Mouse (Mus musculus) left cerebral cortex, adult 2 months (tissue): ENCODE results near the gene Mfap4. TPM values are rescaled to one million over a fixed set of nuclear protein-coding genes. Genes with fewer than 3 reads are reported as not detected.

Source experiments
- DNase-seq, 2 experiments: peaks; one replicate each; pipeline ENCODE4 v3.0.0; 2021 to 2022; ENCODE audit warnings: low spot score in 2 of 2, mixed read lengths in 1 of 2; ENCODE audit errors: extremely low spot score in 1 of 2
- H3K27ac ChIP-seq: fragments of 200-600 bp; 2 replicates; pipeline ENCODE4 v1.8.1; 2022
- H3K4me3 ChIP-seq: fragments of 200-600 bp; 2 replicates; pipeline ENCODE4 v1.8.1; 2022
- CTCF ChIP-seq: fragments of 200-600 bp; IDR thresholded peaks from 2 replicates; pipeline ENCODE4 v1.8.1; 2022; ENCODE audit warnings: antibody characterized with exemption, mild to moderate bottlenecking, moderate library complexity
- intact Hi-C: fragments of 180-260 bp; cut with DNase I; formaldehyde crosslinking; loops from one replicate; pipeline ENCODE4 v1.15.1; 2025
- total RNA-seq, 2 experiments: library from RNA; stranded (reverse); gene quantifications; 2 replicates each; pipeline ENCODE4 v1.2.3; 2021

Mfap4 gene
- total RNA-seq, 2 experiments from 2014 or later, result 2.5 to 2.7 TPM

DNA sequence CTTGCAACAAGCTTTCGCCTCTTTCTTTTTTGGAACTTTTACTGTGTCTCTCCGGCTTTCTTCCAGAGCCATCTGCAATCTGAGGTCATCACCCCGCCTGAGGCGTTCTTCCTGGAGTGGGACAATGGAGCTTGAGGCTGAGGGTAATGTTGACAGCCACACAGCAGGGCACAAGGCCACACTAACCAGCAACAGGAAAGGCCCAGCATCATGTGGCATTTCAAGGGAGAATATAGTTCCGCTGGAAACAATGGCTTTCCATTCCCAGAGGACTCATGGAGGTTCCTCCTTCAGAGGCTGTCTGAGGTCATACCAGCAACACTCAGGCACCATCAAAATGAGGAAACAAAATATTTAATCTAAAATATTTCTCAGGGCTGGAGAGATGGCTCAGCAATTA lies 48.3 kb downstream of the Mfap4 start:
- Histone ChIP-seq H3K27ac (peak overlapping the region; percentile 77), H3K4me3 (no peak overlapping the region)
- DNase-seq, result no peak
- intact Hi-C loops, result loop anchor here (5.0 kb wide), 1 partner anchor 44 kb away; the partner anchor contains the start of gene Epn2
- no peak for TF ChIP-seq CTCF

DNA sequence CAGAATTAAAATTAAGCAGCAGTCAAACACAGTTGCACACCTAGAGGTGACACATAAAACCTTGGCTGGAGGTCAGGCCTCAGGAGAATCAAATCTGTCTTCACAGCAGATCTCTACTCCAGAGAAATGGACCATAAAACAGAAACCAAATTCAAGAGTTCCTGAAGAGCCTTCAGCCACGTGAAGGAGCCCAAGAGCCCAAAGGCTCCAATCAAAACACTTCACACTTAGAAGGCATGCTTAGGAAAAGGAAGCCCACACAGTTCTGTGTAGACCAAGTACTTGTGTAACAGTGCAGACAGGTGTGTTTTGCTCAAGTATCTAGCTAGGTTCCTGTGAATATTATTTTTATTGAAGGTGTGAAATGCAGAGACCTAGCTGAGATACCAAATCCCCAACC lies 50.3 kb downstream of the Mfap4 start:
- DNase-seq, result no peak
- peak overlapping the region; percentile 77 for H3K27ac ChIP-seq
- intact Hi-C loops, result no loop called here
- TF ChIP-seq CTCF, result no peak; the same call in 1 of the 2 replicates
- no peak overlapping the region for H3K4me3 ChIP-seq

DNA sequence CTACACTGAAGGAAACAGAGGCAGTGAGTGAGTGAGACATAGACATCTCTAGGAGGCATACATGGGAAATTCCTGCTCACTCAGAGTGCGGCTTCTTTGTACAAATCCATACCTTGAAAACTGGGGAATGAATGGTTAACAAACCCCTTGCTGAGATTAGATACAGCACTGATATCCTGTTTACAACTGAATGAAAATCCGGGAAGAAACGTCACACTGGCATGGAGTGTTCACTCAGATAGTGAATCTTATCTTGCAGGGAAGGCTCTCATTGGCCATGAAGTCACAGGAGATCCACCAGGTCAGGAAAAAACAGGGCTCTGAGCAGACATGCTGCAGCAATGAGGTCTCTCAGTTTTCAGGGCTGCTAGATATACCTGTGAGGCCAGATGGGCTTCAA lies 51.7 kb downstream of the Mfap4 start:
- intact Hi-C loops, result no loop called here
- no peak for DNase-seq
- Histone ChIP-seq H3K27ac (peak overlapping the region; percentile 77), H3K4me3 (no peak overlapping the region)
- TF ChIP-seq CTCF, result no peak

DNA sequence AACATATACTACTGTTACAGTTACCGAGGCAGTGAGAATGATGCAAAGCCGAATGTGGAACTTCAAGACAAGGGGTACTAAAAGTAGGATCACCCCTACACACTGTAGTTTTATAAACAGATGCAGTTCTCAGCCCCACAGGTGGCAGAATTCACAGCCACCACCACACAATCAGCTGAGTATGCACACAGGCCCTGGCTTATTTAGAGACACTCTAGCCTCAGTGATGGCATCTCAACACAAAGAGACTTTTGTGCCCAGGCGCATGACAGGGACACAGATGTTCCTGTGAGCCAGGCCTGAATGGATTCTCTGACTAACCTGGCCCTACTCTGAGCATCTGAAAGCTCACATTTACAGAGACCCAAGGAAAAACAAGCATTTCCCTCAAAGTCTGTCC lies 52.1 kb downstream of the Mfap4 start:
- intact Hi-C loops, result no loop called here

More for the DNA sequence above, 52.1 kb downstream of the Mfap4 start:
- Histone ChIP-seq H3K4me3 (no peak overlapping the region), H3K27ac (peak overlapping the region; percentile 77)
- DNase-seq, result no peak
- no peak for TF ChIP-seq CTCF

Other genes starting within 250 kb of the Mfap4 start
- 10 to 100 TPM; 47.1 to 54.1 TPM for gene Aldh3a2, start 218.0 kb upstream of the Mfap4 start, total RNA-seq
- under 1 TPM in 1 of 2 experiments, not detected in 1; 0.14 TPM for gene Slc47a2, start 142.6 kb upstream of the Mfap4 start, total RNA-seq
- gene Slc47a1, start 107.1 kb upstream of the Mfap4 start, total RNA-seq, result 1 to 10 TPM; 1.4 to 2.3 TPM
- 100 to 1,000 TPM; 328 to 336 TPM for gene Rnf112, start 31.3 kb upstream of the Mfap4 start, total RNA-seq
- 10 to 100 TPM; 19.8 to 20.3 TPM for gene Mapk7, start 9.0 kb downstream of the Mfap4 start, total RNA-seq
- gene B9d1, start 19.7 kb downstream of the Mfap4 start, total RNA-seq, result 10 to 100 TPM; 39.1 to 43.8 TPM
- 100 to 1,000 TPM; 113 TPM for gene Epn2, start 94.3 kb downstream of the Mfap4 start, total RNA-seq
- 1 to 10 TPM; 4.1 TPM for gene Grap, start 167.8 kb downstream of the Mfap4 start, total RNA-seq
- under 1 TPM in 1 of 2 experiments, not detected in 1; 0.09 TPM for gene Fam83g, start 198.7 kb downstream of the Mfap4 start, total RNA-seq
- not detected for gene Slc5a10, start 235.4 kb downstream of the Mfap4 start, total RNA-seq